Mouse (Mus musculus) small intestine, adult 2 months (tissue): ENCODE data around the gene Ufsp1.

ENCODE experiments used
- CTCF ChIP-seq: fragments of 200-500 bp; IDR thresholded peaks from 2 replicates; pipeline ENCODE4 v1.5.1; 2012; ENCODE audit warnings: low read depth, mild to moderate bottlenecking, control low read depth, inconsistent platforms, low read length, moderate library complexity, mixed read lengths; ENCODE audit not compliant: insufficient replicate concordance, insufficient read length; ENCODE audit errors: extremely low read depth
- POLR2A ChIP-seq: fragments of 200-500 bp; IDR thresholded peaks from 2 replicates; pipeline ENCODE4 v1.6.1; 2012; ENCODE audit warnings: low read depth, mild to moderate bottlenecking, control low read depth, inconsistent platforms, low read length, moderate library complexity

DNA sequence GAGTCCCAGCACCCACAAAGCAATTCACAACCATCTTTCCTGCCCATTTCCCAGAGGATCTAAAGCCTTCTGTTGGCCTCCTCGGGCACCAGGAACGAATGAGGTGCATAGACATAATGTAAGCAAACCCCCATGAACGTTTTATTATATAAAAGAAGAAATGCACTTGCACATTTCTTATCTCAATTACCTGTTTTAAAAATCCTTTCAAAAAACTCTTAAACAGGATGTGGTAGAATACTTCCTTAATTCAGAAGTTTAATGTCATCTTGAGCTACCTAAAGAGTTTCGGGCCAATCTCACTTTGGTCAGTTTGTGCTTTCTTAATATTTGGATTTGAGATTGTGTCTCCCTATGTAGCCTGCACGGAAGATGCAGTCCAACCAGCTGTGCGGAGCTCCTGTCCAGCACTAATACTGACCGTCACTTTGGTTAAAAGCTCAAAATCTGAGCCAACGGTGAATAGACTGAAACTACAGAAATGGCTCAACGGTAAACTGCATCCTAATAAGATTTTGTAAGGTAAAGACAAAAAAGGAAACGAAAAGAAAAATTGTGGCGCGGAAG is 12.1 kb downstream of the Ufsp1 start:
- no peak for TF ChIP-seq POLR2A
- no peak for TF ChIP-seq CTCF
